Mouse (Mus musculus) brown adipose tissue, adult 24 weeks (tissue): ENCODE data around the gene Gjc1. TPM values are rescaled to one million over a fixed set of nuclear protein-coding genes. Genes with fewer than 3 reads are reported as not detected.
A peak's percentile ranks its signal among the peaks of the same experiment; 100 is the strongest.

ENCODE experiments used
- H3K27ac ChIP-seq: fragments of 200-500 bp; replicated peaks from 2 replicates; pipeline ENCODE4 v1.5.1; 2012; ENCODE audit warnings: low read depth, mild to moderate bottlenecking, low read length
- H3K4me1 ChIP-seq: fragments of 200-500 bp; 2 replicates; pipeline ENCODE4 v1.6.1; 2012; ENCODE audit warnings: low read length, mixed read lengths; ENCODE audit not compliant: control insufficient read depth, insufficient read depth, insufficient read length
- H3K4me3 ChIP-seq: fragments of 200-500 bp; 2 replicates; pipeline ENCODE4 v1.5.1; 2012; ENCODE audit warnings: low read depth, mild to moderate bottlenecking, low read length, moderate library complexity; ENCODE audit not compliant: insufficient read depth
- polyA plus RNA-seq: library from polyadenylated mRNA; stranded (reverse); fragments of >200 nt; gene quantifications from 2 replicates; pipeline ENCODE4 v1.2.4, GENCODE M21; 2012; ENCODE audit not compliant: missing spikeins, insufficient read depth, insufficient read length

The Gjc1 gene
- polyA plus RNA-seq, 1 experiment: 5.0 TPM

GRCm38 (mm10) chr11:102830276-102830675, 10.8 kb upstream of the Gjc1 start:
- Histone ChIP-seq H3K4me3 (no peak overlapping the region), H3K4me1 (no peaks in the 10 kb centered on the region), H3K27ac (no peak overlapping the region)

- Histone ChIP-seq H3K27ac (0 out of 2 replicates have a peak overlapping the region, but pooled peaks have one; percentile 0), H3K4me3 (no peak overlapping the region), H3K4me1 (no peaks in the 10 kb centered on the region)
Observed at GRCm38 (mm10) chr11:102827097-102827496, 7.6 kb upstream of the Gjc1 start.

GRCm38 (mm10) chr11:102826476-102826875, 7.0 kb upstream of the Gjc1 start:
- Histone ChIP-seq H3K4me3 (no peak overlapping the region), H3K4me1 (no peaks in the 10 kb centered on the region), H3K27ac (no peak overlapping the region)

GRCm38 (mm10) chr11:102821231-102821630, 1.7 kb upstream of the Gjc1 start:
- H3K27ac ChIP-seq: no peak overlapping the region
- no peaks in the 10 kb centered on the region for H3K4me1 ChIP-seq
- H3K4me3 ChIP-seq: no peak overlapping the region

DNA sequence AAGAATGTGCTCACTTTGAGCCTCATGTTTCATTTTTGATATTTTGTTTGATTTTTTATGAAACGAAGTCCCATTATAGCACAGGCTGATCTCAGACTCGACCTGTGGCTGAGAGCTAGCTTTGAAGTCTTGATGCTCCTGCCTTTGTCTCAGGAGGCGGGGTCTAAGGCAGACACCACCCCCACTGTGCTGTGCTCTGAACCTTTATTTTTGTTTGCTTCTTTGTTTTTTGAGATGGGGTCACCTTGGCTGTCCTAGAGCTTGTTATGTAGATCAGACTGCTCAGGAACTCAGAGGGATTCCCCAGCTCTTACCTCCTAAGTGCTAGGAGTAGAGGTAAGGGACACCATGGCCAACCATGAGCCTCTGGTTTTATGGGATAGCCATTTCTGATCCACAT, 932 bp upstream of the Gjc1 start:
- H3K4me1 ChIP-seq: no peaks in the 10 kb centered on the region
- no peak overlapping the region for H3K27ac ChIP-seq
- H3K4me3 ChIP-seq: no peak overlapping the region

DNA sequence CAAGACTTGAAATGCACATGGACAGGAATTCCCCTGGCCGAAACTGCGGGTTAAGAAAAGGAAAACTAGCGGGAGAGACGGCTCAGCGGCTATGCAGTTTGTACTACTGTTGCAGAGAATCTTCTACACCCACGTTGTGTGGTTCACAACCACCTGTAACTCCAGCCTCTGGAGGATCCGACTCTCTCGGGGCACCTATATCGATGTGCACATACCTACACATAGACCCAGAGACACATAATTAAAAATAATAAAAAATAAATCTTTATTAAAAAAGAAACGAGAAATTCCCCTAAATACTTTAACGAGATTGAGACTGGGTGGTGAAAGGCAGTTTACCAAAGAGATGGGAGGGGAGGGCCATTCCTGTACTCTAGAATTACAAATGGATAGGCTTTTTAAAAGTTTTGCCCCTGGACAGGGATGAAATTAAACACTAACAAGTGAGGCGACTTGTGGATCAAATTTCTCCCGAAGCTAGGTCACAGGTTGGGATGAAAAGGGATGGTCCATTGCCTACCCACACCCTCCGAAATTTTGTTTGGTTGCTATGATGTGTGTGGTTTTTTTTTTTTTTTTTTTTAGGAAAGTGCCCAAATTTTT, 384 bp upstream of the Gjc1 start:
- Histone ChIP-seq H3K4me3 (peak overlapping the region; percentile 55), H3K4me1 (no peaks in the 10 kb centered on the region), H3K27ac (peak overlapping the region; percentile 3; the same call in 1 of the 2 replicates)

GRCm38 (mm10) chr11:102818121-102819020, 1.1 kb downstream of the Gjc1 start:
- Histone ChIP-seq H3K27ac (peak overlapping the region; percentile 60), H3K4me1 (no peaks in the 10 kb centered on the region), H3K4me3 (peak overlapping the region; percentile 55)

- Histone ChIP-seq H3K4me3 (no peak overlapping the region), H3K27ac (no peak overlapping the region), H3K4me1 (0 out of 2 replicates have a peak, but pooled peaks cover 2% of the 10 kb centered on the region)
Observed at GRCm38 (mm10) chr11:102814881-102815280, 4.6 kb downstream of the Gjc1 start.

DNA sequence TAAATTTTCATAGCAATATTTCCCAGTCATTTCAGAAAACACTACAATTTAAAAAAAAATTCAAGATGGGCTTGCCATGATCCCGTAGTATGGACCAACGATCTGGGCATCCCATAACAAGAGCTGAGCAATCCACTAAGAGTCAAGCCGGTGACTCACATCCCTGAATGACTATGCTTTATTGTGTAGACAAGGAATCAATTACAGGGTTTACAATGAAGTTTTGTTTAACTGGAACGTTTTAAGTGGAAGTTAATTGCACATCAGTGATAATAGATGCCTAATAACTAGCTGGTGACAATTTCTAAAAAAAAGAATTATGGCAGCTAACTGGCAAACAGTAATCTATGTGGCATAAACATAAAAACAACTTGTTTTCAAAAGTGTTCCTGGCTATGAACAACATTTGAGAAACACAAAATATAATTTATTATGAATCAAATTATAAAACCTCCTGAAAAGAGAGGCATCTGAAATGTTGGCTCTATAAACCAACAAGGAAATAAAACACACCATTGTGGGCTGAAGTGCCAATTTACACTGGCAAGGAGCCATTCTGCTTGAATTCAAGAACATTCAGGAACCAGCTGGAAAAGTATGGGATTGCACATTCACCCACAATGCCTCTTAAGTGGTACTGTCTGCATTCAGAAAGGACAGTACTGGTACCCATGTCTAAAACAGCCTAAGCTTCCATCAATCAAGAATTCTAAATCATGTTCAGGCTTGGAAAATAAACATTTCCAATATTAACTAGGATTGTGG, 8.6 kb downstream of the Gjc1 start:
- H3K4me3 ChIP-seq: no peak overlapping the region
- H3K27ac ChIP-seq: no peak overlapping the region
- H3K4me1 ChIP-seq: 0 out of 2 replicates have a peak, but pooled peaks cover 2% of the 10 kb centered on the region

DNA sequence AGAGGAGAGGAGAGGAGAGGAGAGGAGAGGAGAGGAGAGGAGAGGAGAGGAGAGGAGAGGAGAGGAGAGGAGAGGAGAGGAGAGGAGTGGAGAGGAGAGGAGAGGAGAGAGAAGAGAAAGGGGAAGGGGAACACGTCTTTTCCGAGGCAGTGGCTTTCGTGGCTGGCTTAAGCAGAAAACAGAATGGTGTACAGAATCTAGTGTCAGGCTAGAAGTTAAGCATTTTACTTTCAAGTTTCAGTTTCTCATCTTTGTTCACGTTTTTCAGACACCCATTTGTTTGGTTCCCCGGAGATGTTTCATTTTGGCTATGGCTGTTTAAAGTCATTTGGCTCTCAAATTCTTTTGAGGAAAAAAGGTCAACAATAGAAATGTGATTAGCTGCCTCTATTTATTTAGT, 11.3 kb downstream of the Gjc1 start:
- Histone ChIP-seq H3K27ac (no peak overlapping the region), H3K4me1 (0 out of 2 replicates have a peak, but pooled peaks cover 2% of the 10 kb centered on the region), H3K4me3 (no peak overlapping the region)

GRCm38 (mm10) chr11:102803453-102803852, 16.0 kb downstream of the Gjc1 start:
- Histone ChIP-seq H3K4me1 (no peaks in the 10 kb centered on the region), H3K27ac (no peak overlapping the region), H3K4me3 (no peak overlapping the region)

GRCm38 (mm10) chr11:102794157-102794556, 25.3 kb downstream of the Gjc1 start:
- Histone ChIP-seq H3K4me3 (no peak overlapping the region), H3K4me1 (peaks cover 3% of the 10 kb centered on the region), H3K27ac (no peak overlapping the region)

- Histone ChIP-seq H3K27ac (peak overlapping the region; percentile 30; the same call in 1 of the 2 replicates), H3K4me3 (no peak overlapping the region), H3K4me1 (peaks cover 3% of the 10 kb centered on the region)
Observed at GRCm38 (mm10) chr11:102791682-102792445, 27.6 kb downstream of the Gjc1 start.

DNA sequence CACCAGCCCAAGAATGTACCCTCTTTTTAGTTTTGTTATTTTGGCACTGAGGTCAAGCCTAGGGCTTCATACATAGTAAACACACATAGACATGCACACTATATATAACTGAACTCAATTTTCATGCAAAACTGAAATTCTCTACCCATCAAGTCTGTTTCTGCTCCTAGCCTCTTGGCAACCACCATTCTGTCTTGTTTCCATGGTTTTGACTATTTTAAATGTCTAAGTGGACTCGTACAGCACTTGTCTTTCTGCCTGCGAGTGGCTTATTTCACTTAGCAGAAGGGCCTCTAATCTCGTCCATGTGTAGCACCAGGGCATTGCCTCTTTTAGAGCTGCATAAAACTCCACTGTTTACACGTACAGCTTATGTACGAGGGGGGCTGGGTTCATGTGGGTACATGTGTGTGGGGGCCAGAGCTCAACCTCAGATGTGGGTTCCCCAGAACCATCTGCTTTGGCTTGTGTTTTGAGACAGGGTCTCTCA, 31.8 kb downstream of the Gjc1 start:
- no peak overlapping the region for H3K27ac ChIP-seq
- no peak overlapping the region for H3K4me3 ChIP-seq
- peaks cover 3% of the 10 kb centered on the region for H3K4me1 ChIP-seq
